In genomic region chr8:11777201-11777600, GRCm38 (mm10) we compare ENCODE assay signal across 10 mouse cellular contexts. TPM values are rescaled to one million over a fixed set of nuclear protein-coding genes. Genes with fewer than 3 reads are reported as not detected.
DNase-seq lines count a peak whose midpoint lies in the region; ATAC-seq and TF ChIP-seq lines count a peak whose summit lies in the region.
"Had no signal": no experiment of that assay in that cellular context is flagged by ENCODE, and none has a peak within 500 bp of the region (broad histone marks: within the 10 kb centered on the region; RNA-seq: fewer than 3 reads in every experiment).

No protein-coding gene starts in this region.

- intact Hi-C loops in heart, postnatal 25 days (cut with DNase I): loop anchor here (2.0 kb wide), 1 partner anchor 140 kb away; no protein-coding TSS in a partner anchor

- H3K9ac ChIP-seq in heart, postnatal 0 days (replicated peaks; ENCODE audit: low read depth, low read length): no peak overlapping the region
- no peak overlapping the region for H3K9ac ChIP-seq in intestine, embryonic 16.5 days (ENCODE audit: low read depth, low read length)
- H3K9ac ChIP-seq: liver, embryonic 15.5 days had no signal

- peak overlapping the region; percentile 73; the same call in 1 of the 2 replicates for H3K27ac ChIP-seq in heart, postnatal 0 days (ENCODE audit: low read depth)
- H3K27ac ChIP-seq in intestine, embryonic 16.5 days (ENCODE audit: low read length): no peak overlapping the region
- H3K27ac ChIP-seq: liver, embryonic 15.5 days had no signal

- no peak for TF ChIP-seq EP300 in heart, postnatal 0 days (IDR thresholded peaks at IDR 0.05; ENCODE audit: low read depth)

- H3K4me3 ChIP-seq in heart, postnatal 0 days (ENCODE audit: low read depth, low read length): no peak overlapping the region
- H3K4me3 ChIP-seq in intestine, embryonic 16.5 days (ENCODE audit: low read length): no peak overlapping the region
- H3K4me3 ChIP-seq: liver, embryonic 15.5 days had no signal

- no peaks in the 10 kb centered on the region for H3K9me3 ChIP-seq in heart, postnatal 0 days (replicated peaks; ENCODE audit: control insufficient read depth, low read length)
- no peaks in the 10 kb centered on the region for H3K9me3 ChIP-seq in intestine, embryonic 16.5 days (ENCODE audit: control insufficient read depth, low read length)
- H3K9me3 ChIP-seq: liver, embryonic 15.5 days had no signal

- H3K4me1 ChIP-seq in heart, postnatal 0 days (ENCODE audit: control insufficient read depth, insufficient read depth): peaks cover 60% of the 10 kb centered on the region
- peaks cover 31% of the 10 kb centered on the region for H3K4me1 ChIP-seq in intestine, embryonic 16.5 days (ENCODE audit: control insufficient read depth, insufficient read depth, low read length)

- no peaks in the 10 kb centered on the region for H3K27me3 ChIP-seq in heart, postnatal 0 days (ENCODE audit: control insufficient read depth, insufficient read depth, low read length)
- no peaks in the 10 kb centered on the region for H3K27me3 ChIP-seq in intestine, embryonic 16.5 days (replicated peaks; ENCODE audit: control insufficient read depth, insufficient read depth, low read length)
- H3K27me3 ChIP-seq: liver, embryonic 15.5 days had no signal

- H3K36me3 ChIP-seq in heart, postnatal 0 days (replicated peaks; ENCODE audit: control insufficient read depth, insufficient read depth, low read length): peaks cover 9% of the 10 kb centered on the region
- 0 out of 2 replicates have a peak, but pooled peaks cover 1% of the 10 kb centered on the region for H3K36me3 ChIP-seq in intestine, embryonic 16.5 days (ENCODE audit: control insufficient read depth, insufficient read depth, low read length)

- no peak for TF ChIP-seq CTCF in heart, postnatal 0 days (IDR thresholded peaks at IDR 0.05; ENCODE audit: low read depth)

- peak; percentile 68 for ATAC-seq in heart, postnatal 0 days (ENCODE audit: insufficient read depth, low read depth)
- ATAC-seq in intestine, embryonic 16.5 days: no peak
- ATAC-seq: activated CD4-positive, CD25-positive, alpha-beta regulatory T cell, adult 4 months had no signal

- H3K4me2 ChIP-seq in heart, postnatal 0 days (ENCODE audit: low read depth, low read length): no peak overlapping the region
- no peak overlapping the region for H3K4me2 ChIP-seq in intestine, embryonic 16.5 days (ENCODE audit: low read depth, low read length)
- H3K4me2 ChIP-seq: liver, embryonic 15.5 days had no signal

- WGBS in heart, postnatal 0 days: 42% methylated on average over 10 of the region's 10 CpGs
- WGBS in intestine, embryonic 16.5 days: 80% methylated on average over 10 of the region's 10 CpGs

- peak; percentile 9 for DNase-seq in adrenal gland, adult 2 months
- DNase-seq in adrenal gland, adult 8-10 months: no peak
- peak; percentile 97 for DNase-seq in heart, adult 11 months
- no peak for DNase-seq in heart, postnatal 25 days (ENCODE audit: low spot score)
- DNase-seq in ZHBTc4 (ENCODE audit: low read depth, low spot score): peak; percentile 29
- DNase-seq in heart, postnatal 0 days (ENCODE audit: low spot score): peak; percentile 55
- DNase-seq in thymus, postnatal 4 days: no peak

RNA-seq across cellular contexts. Expression of gene Arhgef7, which starts 49.7 kb away (rescaled TPM):
- 10 to 100 TPM; 39.3 to 41.8 TPM for total RNA-seq in adrenal gland, adult 2 months (2021)
- polyA plus RNA-seq in adrenal gland, adult 2 months (2012; rRNA removed): 22.2 and 29.9 TPM in 2 replicates
- total RNA-seq in adrenal gland, adult 8-10 months (2022): 10 to 100 TPM; 40.3 to 56.7 (median 46.7) TPM
- total RNA-seq in heart, postnatal 25 days (2021): 100 to 1,000 TPM; 153 to 155 TPM
- 77.1 TPM in 2 replicates for total RNA-seq in heart, postnatal 0 days (2014; rRNA removed; ENCODE audit: low replicate concordance)
- 43.7 and 49.2 TPM in 2 replicates for polyA plus RNA-seq in heart, postnatal 0 days (2015; fragmentation: Nextera tagmentation; extraction: Ambion mirVana)
- polyA plus RNA-seq in intestine, embryonic 16.5 days (2015; fragmentation: Nextera tagmentation; extraction: Ambion mirVana): 23.9 and 24.0 TPM in 2 replicates

Comparison
In these comparisons a context has a peak if more than half of its experiments do, and no peak if none do; other contexts are left out.
1. DNase-seq: peak in adrenal gland, adult 2 months (single experiment), heart, adult 11 months (single experiment), ZHBTc4 (single experiment) and heart, postnatal 0 days (single experiment); none in adrenal gland, adult 8-10 months (single experiment), heart, postnatal 25 days (single experiment) and thymus, postnatal 4 days (single experiment).